Mouse (Mus musculus): ENCODE results near the gene Il22ra1. TPM values are rescaled to one million over a fixed set of nuclear protein-coding genes. Genes with fewer than 3 reads are reported as not detected.

The Il22ra1 gene
- polyA plus RNA-seq, 1 experiment from 2014 or later = not detected

DNA sequence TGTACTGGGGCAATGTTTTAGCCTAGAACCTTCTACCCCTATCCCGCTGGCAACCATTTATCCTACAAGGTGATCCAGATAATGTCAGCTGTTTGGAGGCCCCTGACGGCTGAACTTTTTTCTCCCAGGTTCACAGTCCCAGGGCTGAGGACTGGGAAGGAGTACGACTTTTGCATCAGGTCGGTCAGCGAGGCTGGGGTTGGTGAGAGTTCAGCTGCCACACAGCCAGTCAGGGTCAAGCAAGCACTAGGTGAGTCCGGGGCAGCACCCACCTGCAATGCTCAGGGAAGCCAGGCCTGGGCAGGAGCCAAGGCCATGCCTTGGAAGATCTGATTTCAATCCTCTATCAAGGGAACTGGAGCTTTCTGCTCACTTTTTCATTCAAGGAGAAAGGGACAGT lies 59.3 kb downstream of the Il22ra1 start:
- WGBS = 79% methylated on average over 6 of the region's 6 CpGs
- Histone ChIP-seq H3K4me1 (ENCODE audit: control insufficient read depth, insufficient read depth, low read length) (no peaks in the 10 kb centered on the region), H3K9me3 (replicated peaks; ENCODE audit: control insufficient read depth, low read length) (no peaks in the 10 kb centered on the region), H3K27me3 (ENCODE audit: control insufficient read depth, insufficient read depth, low read length) (no peaks in the 10 kb centered on the region), H3K4me3 (ENCODE audit: low read length) (no peak overlapping the region), H3K9ac (ENCODE audit: low read length) (no peak overlapping the region), H3K27ac (ENCODE audit: low read length) (no peak overlapping the region), H3K4me2 (ENCODE audit: low read depth, low read length) (no peak overlapping the region), H3K36me3 (ENCODE audit: control insufficient read depth, insufficient read depth) (no peaks in the 10 kb centered on the region)
- ATAC-seq (replicated peaks; ENCODE audit: extremely low read depth, insufficient read depth, low FRiP score) = no peak

GRCm38 (mm10) chr4:135789135-135789534 lies 61.2 kb downstream of the Il22ra1 start:
- Histone ChIP-seq H3K4me3 (ENCODE audit: low read length) (no peak overlapping the region), H3K27me3 (ENCODE audit: control insufficient read depth, insufficient read depth, low read length) (no peaks in the 10 kb centered on the region), H3K36me3 (ENCODE audit: control insufficient read depth, insufficient read depth) (no peaks in the 10 kb centered on the region), H3K9me3 (replicated peaks; ENCODE audit: control insufficient read depth, low read length) (no peaks in the 10 kb centered on the region), H3K27ac (ENCODE audit: low read length) (no peak overlapping the region), H3K4me2 (ENCODE audit: low read depth, low read length) (no peak overlapping the region), H3K4me1 (ENCODE audit: control insufficient read depth, insufficient read depth, low read length) (no peaks in the 10 kb centered on the region), H3K9ac (ENCODE audit: low read length) (no peak overlapping the region)
- 77% methylated on average over 2 of the region's 2 CpGs for WGBS
- ATAC-seq (replicated peaks; ENCODE audit: extremely low read depth, insufficient read depth, low FRiP score) = no peak

DNA sequence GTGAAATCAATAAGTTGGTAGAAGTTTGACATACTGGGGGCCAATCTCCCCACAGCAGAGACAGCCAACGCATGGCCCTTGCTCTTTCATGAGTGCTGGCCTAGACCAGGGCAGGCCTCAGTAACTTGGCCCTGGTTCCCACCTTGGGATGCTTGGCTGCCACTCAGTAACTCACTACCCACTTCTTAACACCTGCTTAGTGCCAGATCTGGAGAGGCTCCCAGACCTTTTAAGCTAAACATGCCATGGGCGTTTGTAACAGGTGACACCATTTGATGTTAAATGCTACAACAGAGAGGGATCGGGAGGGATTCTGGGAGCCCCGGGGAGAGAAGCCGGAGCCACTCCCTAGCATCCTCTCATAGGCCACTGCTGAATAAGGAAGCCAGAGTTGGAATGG lies 64.8 kb downstream of the Il22ra1 start:
- H3K4me1 ChIP-seq (ENCODE audit: control insufficient read depth, insufficient read depth, low read length) = peaks cover 8% of the 10 kb centered on the region
- no peaks in the 10 kb centered on the region for H3K27me3 ChIP-seq (ENCODE audit: control insufficient read depth, insufficient read depth, low read length)
- no peak overlapping the region for H3K9ac ChIP-seq (ENCODE audit: low read length)
- no peak for ATAC-seq (replicated peaks; ENCODE audit: extremely low read depth, insufficient read depth, low FRiP score)
- no peaks in the 10 kb centered on the region for H3K36me3 ChIP-seq (ENCODE audit: control insufficient read depth, insufficient read depth)
- no peak overlapping the region for H3K27ac ChIP-seq (ENCODE audit: low read length)
- no peak overlapping the region for H3K4me3 ChIP-seq (ENCODE audit: low read length)
- no peak overlapping the region for H3K4me2 ChIP-seq (ENCODE audit: low read depth, low read length)
- no peaks in the 10 kb centered on the region for H3K9me3 ChIP-seq (replicated peaks; ENCODE audit: control insufficient read depth, low read length)
- WGBS = 84% methylated on average over 5 of the region's 5 CpGs

DNA sequence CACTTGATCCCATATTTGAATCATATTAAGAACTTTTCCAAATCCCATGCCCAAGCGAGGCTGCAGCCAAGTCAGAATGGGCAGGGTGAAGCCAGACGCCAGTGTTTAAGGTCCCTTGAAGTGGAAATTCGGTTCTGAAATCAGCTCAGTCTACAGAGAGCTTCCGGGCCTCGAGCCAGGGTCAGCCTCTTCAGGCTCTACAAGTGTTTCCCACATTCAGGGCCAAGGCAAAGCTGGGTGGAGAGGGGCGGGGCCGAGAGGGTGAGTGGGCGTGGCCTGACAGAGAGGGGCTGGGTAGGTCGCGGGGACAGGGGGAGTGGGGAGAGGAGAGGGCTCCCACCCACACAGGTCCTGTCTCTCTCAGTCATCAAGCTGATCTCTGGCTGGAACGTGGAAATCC lies 70.0 kb downstream of the Il22ra1 start:
- no peaks in the 10 kb centered on the region for H3K36me3 ChIP-seq (ENCODE audit: control insufficient read depth, insufficient read depth)
- peaks cover 14% of the 10 kb centered on the region for H3K4me1 ChIP-seq (ENCODE audit: control insufficient read depth, insufficient read depth, low read length)
- 17% methylated on average over 11 of the region's 11 CpGs for WGBS
- H3K4me2 ChIP-seq (ENCODE audit: low read depth, low read length) = no peak overlapping the region; the same call in 1 of the 2 replicates
- no peaks in the 10 kb centered on the region for H3K9me3 ChIP-seq (replicated peaks; ENCODE audit: control insufficient read depth, low read length)
- H3K27me3 ChIP-seq (ENCODE audit: control insufficient read depth, insufficient read depth, low read length) = no peaks in the 10 kb centered on the region
- H3K4me3 ChIP-seq (ENCODE audit: low read length) = no peak overlapping the region
- H3K27ac ChIP-seq (ENCODE audit: low read length) = no peak overlapping the region
- peak; percentile 54; the same call in 1 of the 2 replicates for ATAC-seq (replicated peaks; ENCODE audit: extremely low read depth, insufficient read depth, low FRiP score)
- no peak overlapping the region for H3K9ac ChIP-seq (ENCODE audit: low read length)

DNA sequence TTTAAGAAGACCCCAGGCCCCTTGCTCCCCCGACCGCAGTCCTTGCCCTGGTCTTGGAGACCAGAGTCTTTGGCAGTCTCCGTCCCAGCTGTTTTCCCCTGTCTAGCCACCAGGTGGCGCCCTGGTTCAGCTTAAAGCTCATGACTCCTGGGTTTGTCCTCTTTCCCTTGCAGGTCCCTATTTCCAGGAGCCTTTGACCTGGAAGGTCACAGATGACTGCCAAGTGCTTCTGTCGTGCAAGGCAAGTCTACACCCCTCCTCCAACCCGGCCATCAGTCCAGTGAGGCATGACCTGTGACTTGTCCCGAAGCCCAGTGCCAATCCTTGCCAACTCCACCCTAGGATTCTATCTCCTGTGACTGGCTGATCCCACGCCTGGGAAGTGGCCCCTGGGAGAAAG lies 73.6 kb downstream of the Il22ra1 start:
- peak; percentile 10; the same call in 1 of the 2 replicates for ATAC-seq (replicated peaks; ENCODE audit: extremely low read depth, insufficient read depth, low FRiP score)
- Histone ChIP-seq H3K4me1 (ENCODE audit: control insufficient read depth, insufficient read depth, low read length) (peaks cover 14% of the 10 kb centered on the region), H3K27ac (ENCODE audit: low read length) (no peak overlapping the region), H3K9me3 (replicated peaks; ENCODE audit: control insufficient read depth, low read length) (no peaks in the 10 kb centered on the region), H3K4me2 (ENCODE audit: low read depth, low read length) (no peak overlapping the region), H3K27me3 (ENCODE audit: control insufficient read depth, insufficient read depth, low read length) (no peaks in the 10 kb centered on the region), H3K36me3 (ENCODE audit: control insufficient read depth, insufficient read depth) (no peaks in the 10 kb centered on the region), H3K9ac (ENCODE audit: low read length) (peak overlapping the region; percentile 8; the same call in 1 of the 2 replicates), H3K4me3 (ENCODE audit: low read length) (no peak overlapping the region)
- WGBS = 18% methylated on average over 8 of the region's 8 CpGs

Other genes starting within 250 kb of the Il22ra1 start
- gene Stpg1, start 233.4 kb upstream of the Il22ra1 start, polyA plus RNA-seq (2015; fragmentation: Nextera tagmentation; extraction: Ambion mirVana) = 0.44 and 0.47 TPM in 2 replicates
- 5.8 and 6.3 TPM in 2 replicates for gene Nipal3, start 233.1 kb upstream of the Il22ra1 start, polyA plus RNA-seq (2015; fragmentation: Nextera tagmentation; extraction: Ambion mirVana)
- gene Grhl3, start 154.5 kb upstream of the Il22ra1 start, polyA plus RNA-seq (2015; fragmentation: Nextera tagmentation; extraction: Ambion mirVana) = 6.8 TPM in 2 replicates
- 0.66 and 0.69 TPM in 2 replicates for gene Ifnlr1, start 41.9 kb upstream of the Il22ra1 start, polyA plus RNA-seq (2015; fragmentation: Nextera tagmentation; extraction: Ambion mirVana)
- 0.50 and 0.58 TPM in 2 replicates for gene Myom3, start 31.5 kb downstream of the Il22ra1 start, polyA plus RNA-seq (2015; fragmentation: Nextera tagmentation; extraction: Ambion mirVana)
- 128 and 147 TPM in 2 replicates for gene Srsf10, start 127.6 kb downstream of the Il22ra1 start, polyA plus RNA-seq (2015; fragmentation: Nextera tagmentation; extraction: Ambion mirVana)
- gene Pnrc2, start 145.7 kb downstream of the Il22ra1 start, polyA plus RNA-seq (2015; fragmentation: Nextera tagmentation; extraction: Ambion mirVana) = 133 and 149 TPM in 2 replicates
- gene Cnr2, start 167.2 kb downstream of the Il22ra1 start, polyA plus RNA-seq (2015; fragmentation: Nextera tagmentation; extraction: Ambion mirVana) = 0.71 and 0.80 TPM in 2 replicates
- 50.7 and 52.8 TPM in 2 replicates for gene Fuca1, start 192.6 kb downstream of the Il22ra1 start, polyA plus RNA-seq (2015; fragmentation: Nextera tagmentation; extraction: Ambion mirVana)
- gene Hmgcl, start 218.3 kb downstream of the Il22ra1 start, polyA plus RNA-seq (2015; fragmentation: Nextera tagmentation; extraction: Ambion mirVana) = 94.3 and 99.6 TPM in 2 replicates
- 24.4 and 24.5 TPM in 2 replicates for gene Gale, start 235.6 kb downstream of the Il22ra1 start, polyA plus RNA-seq (2015; fragmentation: Nextera tagmentation; extraction: Ambion mirVana)
- gene Lypla2, start 244.5 kb downstream of the Il22ra1 start, polyA plus RNA-seq (2015; fragmentation: Nextera tagmentation; extraction: Ambion mirVana) = 73.2 and 77.3 TPM in 2 replicates